Mouse (Mus musculus): ENCODE measurements around the gene Gm16506.
"Not testable (repeated sequence)": the region's sequence is repeated elsewhere in the genome, so short reads cannot be mapped to it uniquely, and the experiment has no call there.

DNA sequence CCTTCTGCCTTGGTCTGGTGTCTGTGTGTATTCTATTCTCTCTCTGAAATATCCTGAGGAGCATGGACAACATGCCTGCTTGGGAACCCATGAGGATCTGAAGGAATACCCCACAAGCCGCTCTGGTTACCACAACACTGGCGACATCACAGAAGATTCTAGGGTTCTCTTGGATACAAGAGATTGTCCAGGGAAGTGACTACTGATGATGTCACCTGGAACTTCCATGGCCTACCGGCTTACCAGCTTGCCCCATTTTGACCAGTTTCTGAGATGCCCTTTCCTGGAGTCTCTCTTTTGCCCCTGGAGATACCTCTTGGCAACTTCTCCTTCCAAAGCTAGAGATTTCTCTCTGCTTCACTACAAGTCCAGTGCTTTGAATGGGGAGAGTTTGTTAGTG lies at the start of gene Gm16506:
- not testable (repeated sequence) for TF ChIP-seq CTCF (IDR thresholded peaks at IDR 0.05; ENCODE audit: control insufficient read depth, insufficient read depth, low read length); POLR2A (IDR thresholded peaks at IDR 0.05; ENCODE audit: borderline replicate concordance, control insufficient read depth, low read depth, low read length)

Measured in bone marrow, adult 2 months (tissue).